Mouse (Mus musculus) liver, embryonic 14.5 days (tissue): Measurements from ENCODE around the gene Mlx.
"Not testable (repeated sequence)": the region's sequence is repeated elsewhere in the genome, so short reads cannot be mapped to it uniquely, and the experiment has no call there.

Source experiments
- CTCF ChIP-seq: IDR thresholded peaks from 2 replicates; pipeline ENCODE4 v1.5.1; 2016; ENCODE audit warnings: antibody characterized with exemption, low read depth, control low read depth
- EP300 ChIP-seq: IDR thresholded peaks from 2 replicates; pipeline ENCODE4 v1.6.1; 2016; ENCODE audit warnings: antibody characterized with exemption, low read depth

- not testable (repeated sequence) for TF ChIP-seq EP300, CTCF
Measured at GRCm38 (mm10) chr11:101125008-101125407, 37.9 kb downstream of the Mlx start.
